8 mouse cellular contexts compared by ENCODE assay signal in the genomic region with DNA sequence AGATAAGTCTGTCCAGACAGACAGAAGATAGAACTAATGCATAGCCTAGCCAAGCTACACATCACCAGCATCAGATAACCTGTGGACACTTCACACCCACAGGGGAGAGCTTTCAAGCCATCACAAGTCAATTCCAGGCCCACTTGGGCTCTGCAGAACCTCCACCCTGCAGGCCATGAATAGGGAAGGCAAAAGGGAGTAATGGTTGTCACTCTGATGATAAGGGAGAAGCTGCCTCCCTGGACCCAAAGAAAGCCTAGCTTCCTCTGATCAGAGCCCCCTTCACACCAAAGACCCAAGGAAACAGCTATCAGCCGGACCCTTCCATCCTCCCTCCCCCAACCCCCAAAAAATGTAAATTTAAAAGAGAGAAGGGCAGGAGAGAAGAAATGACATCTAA. TPM values are rescaled to one million over a fixed set of nuclear protein-coding genes. Genes with fewer than 3 reads are reported as not detected.
A peak's percentile ranks its signal among the peaks of the same experiment; 100 is the strongest.
DNase-seq lines count a peak whose midpoint lies in the region; ATAC-seq and TF ChIP-seq lines count a peak whose summit lies in the region.

No protein-coding gene starts in this region.

- TF ChIP-seq EP300 in lung, postnatal 0 days (IDR thresholded peaks at IDR 0.05) = no peak

- H3K27ac ChIP-seq in cerebellum, adult 2 months (ENCODE audit: insufficient read depth, low read length) = no peak overlapping the region
- H3K27ac ChIP-seq in lung, postnatal 0 days (ENCODE audit: low read length) = no peak overlapping the region
- H3K27ac ChIP-seq in intestine, embryonic 16.5 days (ENCODE audit: low read length) = no peak overlapping the region
- H3K27ac ChIP-seq in neural tube, embryonic 13.5 days (replicated peaks) = no peak overlapping the region

- no peaks in the 10 kb centered on the region; the same call in 1 of the 2 replicates for H3K4me1 ChIP-seq in cerebellum, adult 2 months (ENCODE audit: control insufficient read depth, insufficient read depth, low read length)
- no peaks in the 10 kb centered on the region for H3K4me1 ChIP-seq in lung, postnatal 0 days (ENCODE audit: insufficient read depth, low read depth, low read length)
- H3K4me1 ChIP-seq in intestine, embryonic 16.5 days (ENCODE audit: control insufficient read depth, insufficient read depth, low read length) = peaks cover 3% of the 10 kb centered on the region; the same call in 1 of the 2 replicates
- peaks cover 24% of the 10 kb centered on the region for H3K4me1 ChIP-seq in neural tube, embryonic 13.5 days (replicated peaks)

- H3K9me3 ChIP-seq in lung, postnatal 0 days (ENCODE audit: low read length) = no peaks in the 10 kb centered on the region
- no peaks in the 10 kb centered on the region for H3K9me3 ChIP-seq in intestine, embryonic 16.5 days (ENCODE audit: control insufficient read depth, low read length)
- no peaks in the 10 kb centered on the region for H3K9me3 ChIP-seq in neural tube, embryonic 13.5 days

- H3K4me2 ChIP-seq in lung, postnatal 0 days (replicated peaks; ENCODE audit: low read depth, low read length) = peak overlapping the region; percentile 84
- H3K4me2 ChIP-seq in intestine, embryonic 16.5 days (ENCODE audit: low read depth, low read length) = peak overlapping the region; percentile 71
- peak overlapping the region; percentile 76 for H3K4me2 ChIP-seq in neural tube, embryonic 13.5 days

- TF ChIP-seq POLR2A in cerebellum, adult 2 months (IDR thresholded peaks at IDR 0.05; ENCODE audit: borderline replicate concordance, insufficient read depth, low read length) = no peak

- H3K4me3 ChIP-seq in cerebellum, adult 2 months (replicated peaks; ENCODE audit: insufficient read depth, low read depth, low read length) = peak overlapping the region; percentile 80
- H3K4me3 ChIP-seq in lung, postnatal 0 days (ENCODE audit: low read depth, low read length) = peak overlapping the region; percentile 77
- peak overlapping the region; percentile 93 for H3K4me3 ChIP-seq in intestine, embryonic 16.5 days (ENCODE audit: low read length)
- H3K4me3 ChIP-seq in neural tube, embryonic 13.5 days = peak overlapping the region; percentile 92

- peak; percentile 9 to 16 for DNase-seq in cerebellum, adult 2 months
- no peak for DNase-seq in lung, postnatal 0 days (ENCODE audit: low spot score)
- DNase-seq in lung, postnatal 25 days (ENCODE audit: low spot score) = no peak
- no peak for DNase-seq in urinary bladder, adult 2 months (ENCODE audit: low spot score)
- DNase-seq in layer of hippocampus, adult 8-10 months (ENCODE audit: low spot score in 2 of 2) = no peak

- WGBS in cerebellum, adult 2 months = 12% methylated on average over 1 of the region's 1 CpGs
- WGBS in lung, postnatal 0 days = 23% methylated on average over 1 of the region's 1 CpGs
- 25% methylated on average over 1 of the region's 1 CpGs for WGBS in intestine, embryonic 16.5 days
- WGBS in neural tube, embryonic 13.5 days = 14% methylated on average over 1 of the region's 1 CpGs

- peak overlapping the region; percentile 8; the same call in 1 of the 2 replicates for H3K9ac ChIP-seq in lung, postnatal 0 days (replicated peaks; ENCODE audit: low read depth)
- peak overlapping the region; percentile 89; the same call in 1 of the 2 replicates for H3K9ac ChIP-seq in intestine, embryonic 16.5 days (ENCODE audit: low read depth, low read length)
- peak overlapping the region; percentile 90 for H3K9ac ChIP-seq in neural tube, embryonic 13.5 days

- no peaks in the 10 kb centered on the region for H3K36me3 ChIP-seq in lung, postnatal 0 days (ENCODE audit: insufficient read depth, low read length)
- H3K36me3 ChIP-seq in intestine, embryonic 16.5 days (ENCODE audit: control insufficient read depth, insufficient read depth, low read length) = no peaks in the 10 kb centered on the region
- H3K36me3 ChIP-seq in neural tube, embryonic 13.5 days = no peaks in the 10 kb centered on the region

- no peak for ATAC-seq in cerebellum, adult (ENCODE audit: insufficient number of reproducible peaks, low FRiP score, low TSS enrichment)
- ATAC-seq in lung, postnatal 0 days = no peak
- no peak for ATAC-seq in intestine, embryonic 16.5 days
- ATAC-seq in neural tube, embryonic 13.5 days (ENCODE audit: low read depth) = no peak

- no peak for TF ChIP-seq CTCF in cerebellum, adult 2 months (IDR thresholded peaks at IDR 0.05; ENCODE audit: borderline replicate concordance, insufficient read depth, low read depth, low read length)
- TF ChIP-seq CTCF in lung, postnatal 0 days (IDR thresholded peaks at IDR 0.05) = no peak

- H3K27me3 ChIP-seq in cerebellum, adult 2 months (ENCODE audit: control insufficient read depth, insufficient read depth, low read length) = no peaks in the 10 kb centered on the region
- no peaks in the 10 kb centered on the region for H3K27me3 ChIP-seq in lung, postnatal 0 days (replicated peaks; ENCODE audit: insufficient read depth, low read length)
- H3K27me3 ChIP-seq in intestine, embryonic 16.5 days (replicated peaks; ENCODE audit: control insufficient read depth, insufficient read depth, low read length) = no peaks in the 10 kb centered on the region
- H3K27me3 ChIP-seq in neural tube, embryonic 13.5 days = no peaks in the 10 kb centered on the region

RNA-seq across cellular contexts. Expression of a gene that starts 1.4 kb away (rescaled TPM):
- polyA plus RNA-seq in cerebellum, adult 2 months (2012; rRNA removed) = 9.6 TPM in 2 replicates
- 9.1 and 9.7 TPM in 2 replicates for polyA plus RNA-seq in lung, postnatal 0 days (2015; fragmentation: Nextera tagmentation; extraction: Ambion mirVana)
- polyA plus RNA-seq in intestine, embryonic 16.5 days (2015; fragmentation: Nextera tagmentation; extraction: Ambion mirVana) = 7.8 and 9.7 TPM in 2 replicates
- polyA plus RNA-seq in neural tube, embryonic 13.5 days (2015; fragmentation: Nextera tagmentation; extraction: Ambion mirVana) = 9.3 and 9.4 TPM in 2 replicates
- 10.1 and 12.8 TPM in 2 replicates for polyA plus RNA-seq in urinary bladder, adult 2 months (2012; rRNA removed)
- 10 to 100 TPM; 22.5 to 30.0 (median 27.4) TPM for total RNA-seq in layer of hippocampus, adult 8-10 months (2022)

Comparison
In these comparisons a context has a peak if more than half of its experiments do, and no peak if none do; other contexts are left out.
1. DNase-seq: peak in cerebellum, adult 2 months (2 of 2); none in lung, postnatal 0 days (single experiment), lung, postnatal 25 days (single experiment), urinary bladder, adult 2 months (single experiment) and layer of hippocampus, adult 8-10 months (0 of 2).
2. H3K9ac ChIP-seq: peak in every context shown above with its lines; median percentile 90 in neural tube, embryonic 13.5 days; 89 in intestine, embryonic 16.5 days; 8 in lung, postnatal 0 days.
3. Peak in every context shown above with its lines, with median percentiles within 50 percentile points of each other: H3K4me3 ChIP-seq and H3K4me2 ChIP-seq.